Mouse (Mus musculus) liver, embryonic 16.5 days (tissue): ENCODE results near the gene Acvr1b. TPM values are rescaled to one million over a fixed set of nuclear protein-coding genes. Genes with fewer than 3 reads are reported as not detected.

Experiments
- ATAC-seq: fragments of 200-750 bp; cut with Nextera tagmentation; 2 replicates; pipeline ENCODE4 v1.8.0; 2017; ENCODE audit warnings: low read depth, mild to moderate bottlenecking, moderate number of reproducible peaks, moderate library complexity
- H3K27ac ChIP-seq: fragments of 300-500 bp; sonication (generic); 2 replicates; pipeline ENCODE4 v1.5.1; 2014; ENCODE audit warnings: mild to moderate bottlenecking, low read length
- H3K27me3 ChIP-seq: fragments of 300-500 bp; sonication (generic); 2 replicates; pipeline ENCODE4 v1.6.1; 2014; ENCODE audit warnings: low read depth, low read length, mixed read lengths; ENCODE audit not compliant: control insufficient read depth, insufficient read depth
- H3K36me3 ChIP-seq: fragments of 300-500 bp; sonication (generic); 2 replicates; pipeline ENCODE4 v1.6.1; 2014; ENCODE audit warnings: mild to moderate bottlenecking; ENCODE audit not compliant: control insufficient read depth, insufficient read depth
- H3K4me1 ChIP-seq: fragments of 300-500 bp; sonication (generic); 2 replicates; pipeline ENCODE4 v1.6.1; 2014; ENCODE audit warnings: low read depth, low read length, mixed read lengths; ENCODE audit not compliant: control insufficient read depth
- H3K4me2 ChIP-seq: fragments of 300-500 bp; sonication (generic); 2 replicates; pipeline ENCODE4 v1.6.1; 2014; ENCODE audit warnings: low read depth, low read length, mixed read lengths
- H3K4me3 ChIP-seq: fragments of 300-500 bp; sonication (generic); 2 replicates; pipeline ENCODE4 v1.5.1; 2014; ENCODE audit warnings: low read depth, mild to moderate bottlenecking, low read length
- H3K9ac ChIP-seq: fragments of 300-500 bp; sonication (generic); 2 replicates; pipeline ENCODE4 v1.6.1; 2014; ENCODE audit warnings: low read depth, low read length
- H3K9me3 ChIP-seq: fragments of 300-500 bp; sonication (generic); replicated peaks from 2 replicates; pipeline ENCODE4 v1.6.1; 2016; ENCODE audit warnings: low read length; ENCODE audit not compliant: control insufficient read depth
- WGBS: fragments of 180-500 bp; shearing (Covaris S2); extraction: QIAGEN DNeasy Blood & Tissue Kit; methylation state at CpG from one replicate; pipeline ENCODE4 v1.1.7; 2014; ENCODE audit not compliant: insufficient replicate concordance; 5-methylcytosine and 5-hydroxymethylcytosine counted together
- polyA plus RNA-seq: library from polyadenylated mRNA; unstranded; fragments of >200 nt; fragmentation: Nextera tagmentation; extraction: Ambion mirVana; gene quantifications from 2 replicates; pipeline ENCODE4 v1.2.1, GENCODE M21; 2015

The Acvr1b gene
- polyA plus RNA-seq, 1 experiment from 2014 or later = 2.1 TPM

GRCm38 (mm10) chr15:101185549-101185948, 11.7 kb downstream of the Acvr1b start:
- no peak for ATAC-seq
- 89% methylated on average over 3 of the region's 3 CpGs for WGBS

GRCm38 (mm10) chr15:101187907-101188306, 14.0 kb downstream of the Acvr1b start:
- Histone ChIP-seq H3K27me3 (no peaks in the 10 kb centered on the region), H3K9me3 (no peaks in the 10 kb centered on the region), H3K4me3 (no peak overlapping the region), H3K27ac (no peak overlapping the region), H3K4me1 (peaks cover 19% of the 10 kb centered on the region), H3K36me3 (no peaks in the 10 kb centered on the region), H3K4me2 (no peak overlapping the region), H3K9ac (no peak overlapping the region)
- no peak for ATAC-seq
- WGBS = 29% methylated on average over 5 of the region's 5 CpGs

More at GRCm38 (mm10) chr15:101185549-101185948, 11.7 kb downstream of the Acvr1b start:
- no peak overlapping the region for H3K4me2 ChIP-seq
- no peak overlapping the region for H3K27ac ChIP-seq
- H3K36me3 ChIP-seq = no peaks in the 10 kb centered on the region
- H3K4me3 ChIP-seq = no peak overlapping the region
- no peaks in the 10 kb centered on the region for H3K27me3 ChIP-seq
- no peaks in the 10 kb centered on the region for H3K9me3 ChIP-seq
- H3K4me1 ChIP-seq = peaks cover 8% of the 10 kb centered on the region
- H3K9ac ChIP-seq = no peak overlapping the region

- no peaks in the 10 kb centered on the region for H3K9me3 ChIP-seq
- H3K27ac ChIP-seq = no peak overlapping the region
- H3K9ac ChIP-seq = no peak overlapping the region
- 47% methylated on average over 10 of the region's 10 CpGs for WGBS
- H3K4me1 ChIP-seq = peaks cover 34% of the 10 kb centered on the region
- no peaks in the 10 kb centered on the region for H3K27me3 ChIP-seq
- no peak overlapping the region for H3K4me3 ChIP-seq
- H3K4me2 ChIP-seq = no peak overlapping the region
- no peaks in the 10 kb centered on the region for H3K36me3 ChIP-seq
- ATAC-seq = no peak
Observed at GRCm38 (mm10) chr15:101189981-101190761, 16.3 kb downstream of the Acvr1b start.

GRCm38 (mm10) chr15:101190762-101191150, 16.9 kb downstream of the Acvr1b start:
- H3K27ac ChIP-seq = no peak overlapping the region
- WGBS = 17% methylated on average over 5 of the region's 5 CpGs
- no peak overlapping the region for H3K9ac ChIP-seq
- peaks cover 34% of the 10 kb centered on the region for H3K4me1 ChIP-seq
- no peaks in the 10 kb centered on the region for H3K27me3 ChIP-seq
- no peaks in the 10 kb centered on the region for H3K9me3 ChIP-seq
- no peak overlapping the region for H3K4me3 ChIP-seq
- ATAC-seq = 0 out of 2 replicates have a peak, but pooled peaks have one; percentile 14
- H3K4me2 ChIP-seq = no peak overlapping the region
- H3K36me3 ChIP-seq = no peaks in the 10 kb centered on the region

- Histone ChIP-seq H3K27ac (no peak overlapping the region), H3K9me3 (no peaks in the 10 kb centered on the region), H3K4me3 (no peak overlapping the region), H3K36me3 (no peaks in the 10 kb centered on the region), H3K9ac (no peak overlapping the region), H3K4me1 (peaks cover 37% of the 10 kb centered on the region), H3K4me2 (no peak overlapping the region), H3K27me3 (no peaks in the 10 kb centered on the region)
- ATAC-seq = peak; percentile 22; the same call in 1 of the 2 replicates
- 36% methylated on average over 13 of the region's 13 CpGs for WGBS
Observed at GRCm38 (mm10) chr15:101191459-101192259, 17.8 kb downstream of the Acvr1b start.

GRCm38 (mm10) chr15:101192260-101192640, 18.4 kb downstream of the Acvr1b start:
- ATAC-seq = no peak
- 45% methylated on average over 7 of the region's 7 CpGs for WGBS
- peaks cover 37% of the 10 kb centered on the region for H3K4me1 ChIP-seq

GRCm38 (mm10) chr15:101192651-101193050, 18.8 kb downstream of the Acvr1b start:
- H3K4me1 ChIP-seq = peaks cover 37% of the 10 kb centered on the region
- no peak overlapping the region for H3K4me3 ChIP-seq
- H3K36me3 ChIP-seq = no peaks in the 10 kb centered on the region
- no peak overlapping the region for H3K9ac ChIP-seq
- no peak overlapping the region for H3K27ac ChIP-seq
- no peaks in the 10 kb centered on the region for H3K9me3 ChIP-seq
- WGBS = 68% methylated on average over 7 of the region's 7 CpGs
- ATAC-seq = no peak
- H3K4me2 ChIP-seq = no peak overlapping the region
- H3K27me3 ChIP-seq = no peaks in the 10 kb centered on the region

More at GRCm38 (mm10) chr15:101192260-101192640, 18.4 kb downstream of the Acvr1b start:
- Histone ChIP-seq H3K4me3 (no peak overlapping the region), H3K36me3 (no peaks in the 10 kb centered on the region), H3K4me2 (no peak overlapping the region), H3K27ac (no peak overlapping the region), H3K9me3 (no peaks in the 10 kb centered on the region), H3K27me3 (no peaks in the 10 kb centered on the region), H3K9ac (no peak overlapping the region)

- H3K27me3 ChIP-seq = no peaks in the 10 kb centered on the region
- H3K4me3 ChIP-seq = no peak overlapping the region
- H3K9ac ChIP-seq = no peak overlapping the region
- no peak for ATAC-seq
- peaks cover 37% of the 10 kb centered on the region for H3K4me1 ChIP-seq
- 70% methylated on average over 6 of the region's 6 CpGs for WGBS
- H3K36me3 ChIP-seq = no peaks in the 10 kb centered on the region
- no peak overlapping the region for H3K4me2 ChIP-seq
- no peak overlapping the region for H3K27ac ChIP-seq
- no peaks in the 10 kb centered on the region for H3K9me3 ChIP-seq
Observed at GRCm38 (mm10) chr15:101193971-101194370, 20.1 kb downstream of the Acvr1b start.
